Mouse (Mus musculus): ENCODE data around the gene Cog8.

DNA sequence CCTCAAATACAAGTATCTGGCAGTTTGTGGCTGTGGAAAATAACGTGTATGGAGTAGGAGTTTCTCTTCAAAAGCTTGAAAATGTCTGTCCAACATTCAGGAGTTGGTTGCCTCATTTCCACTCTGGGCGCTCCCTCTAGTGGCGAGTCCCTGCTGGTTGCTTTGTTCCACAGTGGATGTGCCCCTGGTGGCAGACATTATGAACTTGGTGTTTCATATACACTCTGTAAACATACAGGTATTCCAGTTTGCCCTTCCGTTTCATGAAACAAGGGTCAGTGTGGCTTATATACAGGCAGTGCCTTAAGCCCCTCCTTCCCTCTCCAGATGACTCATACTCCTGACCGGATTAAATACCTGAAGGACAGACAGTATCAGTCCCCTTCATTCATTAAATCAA is 54.0 kb downstream of the Cog8 start:
- TF ChIP-seq ZNF384 (IDR thresholded peaks at IDR 0.05; ENCODE audit: low read depth, low read length) (0 out of 2 replicates have a peak, but pooled peaks have one; percentile 44), CHD2 (IDR thresholded peaks at IDR 0.05; ENCODE audit: low read depth, low read length) (no peak), MAFK (IDR thresholded peaks at IDR 0.05; ENCODE audit: insufficient read depth, low read depth, low read length) (no peak), HCFC1 (IDR thresholded peaks at IDR 0.05; ENCODE audit: borderline replicate concordance, insufficient read depth, low read length) (0 out of 2 replicates have a peak, but pooled peaks have one; percentile 50), ZC3H11A (IDR thresholded peaks at IDR 0.05; ENCODE audit: borderline replicate concordance, low read depth, low read length) (peak; percentile 52; the same call in 1 of the 2 replicates)
